Mouse (Mus musculus): ENCODE measurements around the gene Acer2.
A peak's percentile ranks its signal among the peaks of the same experiment; 100 is the strongest.

Acer2 gene

GRCm38 (mm10) chr4:86887879-86888278 is 13.7 kb downstream of the Acer2 start:
- no peak for DNase-seq (ENCODE audit: low read depth, low spot score)

GRCm38 (mm10) chr4:86897411-86897810 is 23.2 kb downstream of the Acer2 start:
- no peak for DNase-seq (ENCODE audit: low read depth, low spot score)

GRCm38 (mm10) chr4:86898791-86899474 is 24.7 kb downstream of the Acer2 start:
- DNase-seq (ENCODE audit: low read depth, low spot score): peak; percentile 29

- no peak for DNase-seq (ENCODE audit: low read depth, low spot score)
These were observed 28.2 kb downstream of the Acer2 start for GRCm38 (mm10) chr4:86902351-86902750.

- no peak for DNase-seq (ENCODE audit: low read depth, low spot score)
These were observed 30.8 kb downstream of the Acer2 start for GRCm38 (mm10) chr4:86904969-86905368.

GRCm38 (mm10) chr4:86905869-86906268 is 31.7 kb downstream of the Acer2 start:
- DNase-seq (ENCODE audit: low read depth, low spot score): no peak

- peak; percentile 61 for DNase-seq (ENCODE audit: low read depth, low spot score)
These were observed 37.6 kb downstream of the Acer2 start for GRCm38 (mm10) chr4:86911576-86912341.

GRCm38 (mm10) chr4:86912757-86913156 is 38.6 kb downstream of the Acer2 start:
- DNase-seq (ENCODE audit: low read depth, low spot score): no peak

- no peak for DNase-seq (ENCODE audit: low read depth, low spot score)
These were observed 41.9 kb downstream of the Acer2 start for GRCm38 (mm10) chr4:86916062-86916461.

GRCm38 (mm10) chr4:86923476-86924055 is 49.4 kb downstream of the Acer2 start:
- no peak for DNase-seq (ENCODE audit: low read depth, low spot score)

- DNase-seq (ENCODE audit: low read depth, low spot score): peak; percentile 80
These were observed 50.7 kb downstream of the Acer2 start for GRCm38 (mm10) chr4:86924804-86925458.

- DNase-seq (ENCODE audit: low read depth, low spot score): no peak
These were observed 52.8 kb downstream of the Acer2 start for GRCm38 (mm10) chr4:86926997-86927396.

GRCm38 (mm10) chr4:86930101-86930635 is 56.0 kb downstream of the Acer2 start:
- no peak for DNase-seq (ENCODE audit: low read depth, low spot score)

GRCm38 (mm10) chr4:86930636-86931456 is 56.6 kb downstream of the Acer2 start:
- peak; percentile 46 for DNase-seq (ENCODE audit: low read depth, low spot score)

GRCm38 (mm10) chr4:86933026-86933425 is 58.8 kb downstream of the Acer2 start:
- DNase-seq (ENCODE audit: low read depth, low spot score): no peak

GRCm38 (mm10) chr4:86936217-86936616 is 62.0 kb downstream of the Acer2 start:
- DNase-seq (ENCODE audit: low read depth, low spot score): no peak

- DNase-seq (ENCODE audit: low read depth, low spot score): no peak
These were observed 62.5 kb downstream of the Acer2 start for GRCm38 (mm10) chr4:86936706-86937105.

- DNase-seq (ENCODE audit: low read depth, low spot score): no peak
These were observed 68.5 kb downstream of the Acer2 start for GRCm38 (mm10) chr4:86942656-86943055.

- peak; percentile 30 for DNase-seq (ENCODE audit: low read depth, low spot score)
These were observed 69.1 kb downstream of the Acer2 start for GRCm38 (mm10) chr4:86943296-86943695.

- no peak for DNase-seq (ENCODE audit: low read depth, low spot score)
These were observed 74.6 kb downstream of the Acer2 start for GRCm38 (mm10) chr4:86948794-86949193.

- no peak for DNase-seq (ENCODE audit: low read depth, low spot score)
These were observed 79.3 kb downstream of the Acer2 start for GRCm38 (mm10) chr4:86953519-86953918.

All from forelimb bud, embryonic 11.5 days (tissue).